Mouse (Mus musculus): Measurements from ENCODE around the gene Auts2. TPM values are rescaled to one million over a fixed set of nuclear protein-coding genes. Genes with fewer than 3 reads are reported as not detected.
A peak's percentile ranks its signal among the peaks of the same experiment; 100 is the strongest.

Auts2 gene
- polyA plus RNA-seq, 1 experiment from 2014 or later = 82.5 TPM

- Histone ChIP-seq H3K9me3 (ENCODE audit: control insufficient read depth, low read length) (no peaks in the 10 kb centered on the region), H3K4me2 (ENCODE audit: low read depth, low read length) (no peak overlapping the region), H3K27ac (ENCODE audit: low read depth, low read length) (no peak overlapping the region), H3K36me3 (ENCODE audit: control insufficient read depth, insufficient read depth, low read length) (no peaks in the 10 kb centered on the region), H3K27me3 (ENCODE audit: control insufficient read depth, insufficient read depth, low read length) (no peaks in the 10 kb centered on the region), H3K4me3 (ENCODE audit: low read depth, low read length) (no peak overlapping the region), H3K9ac (replicated peaks; ENCODE audit: low read depth, low read length) (no peak overlapping the region), H3K4me1 (ENCODE audit: control insufficient read depth, insufficient read depth, low read length) (peaks cover 22% of the 10 kb centered on the region)
- ATAC-seq (ENCODE audit: low read depth) = no peak
- 79% methylated on average over 2 of the region's 2 CpGs for WGBS
These were observed 236.1 kb downstream of the Auts2 start for GRCm38 (mm10) chr5:132307000-132307399.

GRCm38 (mm10) chr5:132305354-132305934 lies 237.7 kb downstream of the Auts2 start:
- no peaks in the 10 kb centered on the region for H3K36me3 ChIP-seq (ENCODE audit: control insufficient read depth, insufficient read depth, low read length)
- no peak overlapping the region for H3K4me3 ChIP-seq (ENCODE audit: low read depth, low read length)
- no peaks in the 10 kb centered on the region for H3K27me3 ChIP-seq (ENCODE audit: control insufficient read depth, insufficient read depth, low read length)
- peaks cover 23% of the 10 kb centered on the region for H3K4me1 ChIP-seq (ENCODE audit: control insufficient read depth, insufficient read depth, low read length)
- H3K9ac ChIP-seq (replicated peaks; ENCODE audit: low read depth, low read length) = no peak overlapping the region
- H3K4me2 ChIP-seq (ENCODE audit: low read depth, low read length) = no peak overlapping the region
- H3K27ac ChIP-seq (ENCODE audit: low read depth, low read length) = no peak overlapping the region
- peak; percentile 54 for ATAC-seq (ENCODE audit: low read depth)
- H3K9me3 ChIP-seq (ENCODE audit: control insufficient read depth, low read length) = no peaks in the 10 kb centered on the region
- 34% methylated on average over 5 of the region's 5 CpGs for WGBS

GRCm38 (mm10) chr5:132302778-132303177 lies 240.4 kb downstream of the Auts2 start:
- no peak overlapping the region for H3K4me2 ChIP-seq (ENCODE audit: low read depth, low read length)
- H3K36me3 ChIP-seq (ENCODE audit: control insufficient read depth, insufficient read depth, low read length) = no peaks in the 10 kb centered on the region
- H3K27me3 ChIP-seq (ENCODE audit: control insufficient read depth, insufficient read depth, low read length) = no peaks in the 10 kb centered on the region
- H3K27ac ChIP-seq (ENCODE audit: low read depth, low read length) = no peak overlapping the region
- WGBS = 93% methylated on average over 4 of the region's 4 CpGs
- H3K4me1 ChIP-seq (ENCODE audit: control insufficient read depth, insufficient read depth, low read length) = peaks cover 23% of the 10 kb centered on the region
- no peak for ATAC-seq (ENCODE audit: low read depth)
- no peaks in the 10 kb centered on the region for H3K9me3 ChIP-seq (ENCODE audit: control insufficient read depth, low read length)
- H3K9ac ChIP-seq (replicated peaks; ENCODE audit: low read depth, low read length) = no peak overlapping the region
- H3K4me3 ChIP-seq (ENCODE audit: low read depth, low read length) = no peak overlapping the region

- Histone ChIP-seq H3K36me3 (ENCODE audit: control insufficient read depth, insufficient read depth, low read length) (no peaks in the 10 kb centered on the region), H3K9me3 (ENCODE audit: control insufficient read depth, low read length) (no peaks in the 10 kb centered on the region), H3K27me3 (ENCODE audit: control insufficient read depth, insufficient read depth, low read length) (no peaks in the 10 kb centered on the region), H3K9ac (replicated peaks; ENCODE audit: low read depth, low read length) (no peak overlapping the region), H3K4me2 (ENCODE audit: low read depth, low read length) (no peak overlapping the region), H3K4me3 (ENCODE audit: low read depth, low read length) (no peak overlapping the region), H3K27ac (ENCODE audit: low read depth, low read length) (no peak overlapping the region), H3K4me1 (ENCODE audit: control insufficient read depth, insufficient read depth, low read length) (peaks cover 19% of the 10 kb centered on the region)
- WGBS = 27% methylated on average over 4 of the region's 4 CpGs
- no peak for ATAC-seq (ENCODE audit: low read depth)
These were observed 242.3 kb downstream of the Auts2 start for GRCm38 (mm10) chr5:132300794-132301193.

- WGBS = 91% methylated on average over 4 of the region's 4 CpGs
- Histone ChIP-seq H3K36me3 (ENCODE audit: control insufficient read depth, insufficient read depth, low read length) (no peaks in the 10 kb centered on the region), H3K27ac (ENCODE audit: low read depth, low read length) (no peak overlapping the region), H3K9ac (replicated peaks; ENCODE audit: low read depth, low read length) (no peak overlapping the region), H3K9me3 (ENCODE audit: control insufficient read depth, low read length) (no peaks in the 10 kb centered on the region), H3K4me1 (ENCODE audit: control insufficient read depth, insufficient read depth, low read length) (peaks cover 17% of the 10 kb centered on the region), H3K4me3 (ENCODE audit: low read depth, low read length) (no peak overlapping the region), H3K4me2 (ENCODE audit: low read depth, low read length) (no peak overlapping the region), H3K27me3 (ENCODE audit: control insufficient read depth, insufficient read depth, low read length) (no peaks in the 10 kb centered on the region)
- ATAC-seq (ENCODE audit: low read depth) = no peak
These were observed 243.4 kb downstream of the Auts2 start for GRCm38 (mm10) chr5:132299716-132300115.

GRCm38 (mm10) chr5:132298996-132299395 lies 244.1 kb downstream of the Auts2 start:
- no peaks in the 10 kb centered on the region for H3K9me3 ChIP-seq (ENCODE audit: control insufficient read depth, low read length)

GRCm38 (mm10) chr5:132297309-132297708 lies 245.8 kb downstream of the Auts2 start:
- no peak overlapping the region for H3K27ac ChIP-seq (ENCODE audit: low read depth, low read length)
- no peak overlapping the region for H3K4me2 ChIP-seq (ENCODE audit: low read depth, low read length)
- H3K4me3 ChIP-seq (ENCODE audit: low read depth, low read length) = no peak overlapping the region
- WGBS = 91% methylated on average over 7 of the region's 7 CpGs
- H3K4me1 ChIP-seq (ENCODE audit: control insufficient read depth, insufficient read depth, low read length) = peaks cover 16% of the 10 kb centered on the region; the same call in 1 of the 2 replicates
- no peaks in the 10 kb centered on the region for H3K9me3 ChIP-seq (ENCODE audit: control insufficient read depth, low read length)
- no peak for ATAC-seq (ENCODE audit: low read depth)
- no peaks in the 10 kb centered on the region for H3K36me3 ChIP-seq (ENCODE audit: control insufficient read depth, insufficient read depth, low read length)
- no peak overlapping the region for H3K9ac ChIP-seq (replicated peaks; ENCODE audit: low read depth, low read length)
- H3K27me3 ChIP-seq (ENCODE audit: control insufficient read depth, insufficient read depth, low read length) = no peaks in the 10 kb centered on the region

More at GRCm38 (mm10) chr5:132298996-132299395, 244.1 kb downstream of the Auts2 start:
- no peak overlapping the region for H3K4me2 ChIP-seq (ENCODE audit: low read depth, low read length)
- peaks cover 16% of the 10 kb centered on the region; the same call in 1 of the 2 replicates for H3K4me1 ChIP-seq (ENCODE audit: control insufficient read depth, insufficient read depth, low read length)
- no peak for ATAC-seq (ENCODE audit: low read depth)
- no peaks in the 10 kb centered on the region for H3K36me3 ChIP-seq (ENCODE audit: control insufficient read depth, insufficient read depth, low read length)
- no peaks in the 10 kb centered on the region for H3K27me3 ChIP-seq (ENCODE audit: control insufficient read depth, insufficient read depth, low read length)
- no peak overlapping the region for H3K4me3 ChIP-seq (ENCODE audit: low read depth, low read length)
- no peak overlapping the region for H3K27ac ChIP-seq (ENCODE audit: low read depth, low read length)
- H3K9ac ChIP-seq (replicated peaks; ENCODE audit: low read depth, low read length) = no peak overlapping the region

- peaks cover 32% of the 10 kb centered on the region for H3K4me1 ChIP-seq (ENCODE audit: control insufficient read depth, insufficient read depth, low read length)
- no peaks in the 10 kb centered on the region for H3K9me3 ChIP-seq (ENCODE audit: control insufficient read depth, low read length)
- WGBS = 25% methylated on average over 3 of the region's 3 CpGs
- no peak overlapping the region for H3K27ac ChIP-seq (ENCODE audit: low read depth, low read length)
- no peak overlapping the region for H3K4me3 ChIP-seq (ENCODE audit: low read depth, low read length)
- no peak overlapping the region for H3K9ac ChIP-seq (replicated peaks; ENCODE audit: low read depth, low read length)
- H3K36me3 ChIP-seq (ENCODE audit: control insufficient read depth, insufficient read depth, low read length) = no peaks in the 10 kb centered on the region
- H3K27me3 ChIP-seq (ENCODE audit: control insufficient read depth, insufficient read depth, low read length) = no peaks in the 10 kb centered on the region
- H3K4me2 ChIP-seq (ENCODE audit: low read depth, low read length) = no peak overlapping the region
- no peak for ATAC-seq (ENCODE audit: low read depth)
These were observed 248.7 kb downstream of the Auts2 start for GRCm38 (mm10) chr5:132294469-132294868.

- Histone ChIP-seq H3K4me3 (ENCODE audit: low read depth, low read length) (no peak overlapping the region), H3K36me3 (ENCODE audit: control insufficient read depth, insufficient read depth, low read length) (no peaks in the 10 kb centered on the region), H3K9me3 (ENCODE audit: control insufficient read depth, low read length) (no peaks in the 10 kb centered on the region), H3K4me2 (ENCODE audit: low read depth, low read length) (no peak overlapping the region), H3K27me3 (ENCODE audit: control insufficient read depth, insufficient read depth, low read length) (no peaks in the 10 kb centered on the region), H3K4me1 (ENCODE audit: control insufficient read depth, insufficient read depth, low read length) (peaks cover 32% of the 10 kb centered on the region), H3K9ac (replicated peaks; ENCODE audit: low read depth, low read length) (no peak overlapping the region), H3K27ac (ENCODE audit: low read depth, low read length) (no peak overlapping the region)
- no peak for ATAC-seq (ENCODE audit: low read depth)
- 85% methylated on average over 2 of the region's 2 CpGs for WGBS
These were observed 250.2 kb downstream of the Auts2 start for GRCm38 (mm10) chr5:132292932-132293331.

Measured in neural tube, embryonic 14.5 days (tissue).